Mouse (Mus musculus): ENCODE results near the gene Slc22a23. TPM values are rescaled to one million over a fixed set of nuclear protein-coding genes. Genes with fewer than 3 reads are reported as not detected.

Slc22a23 gene
- polyA plus RNA-seq, 1 experiment from 2014 or later, result 70.6 TPM

GRCm38 (mm10) chr13:34255297-34255696 is 89.7 kb downstream of the Slc22a23 start:
- ATAC-seq (no peak), DNase-seq (ENCODE audit: low read depth, low spot score) (no peak)
- in situ Hi-C loops (cut with MboI; ENCODE audit: low pct_unique_long_range_greater_than_20kb), result no loop called here
- ChIA-PET POLR2A (no interaction called here), CTCF (no interaction called here)
- TF ChIP-seq CTCF (IDR thresholded peaks at IDR 0.05), result no peak
- H3K27me3 ChIP-seq, result no peaks in the 10 kb centered on the region

GRCm38 (mm10) chr13:34254691-34255090 is 90.3 kb downstream of the Slc22a23 start:
- no peak for ATAC-seq
- TF ChIP-seq CTCF (IDR thresholded peaks at IDR 0.05), result no peak
- ChIA-PET CTCF (no interaction called here), POLR2A (no interaction called here)
- DNase-seq (ENCODE audit: low read depth, low spot score), result no peak
- in situ Hi-C loops (cut with MboI; ENCODE audit: low pct_unique_long_range_greater_than_20kb), result no loop called here
- no peaks in the 10 kb centered on the region for H3K27me3 ChIP-seq

- POLR2A ChIA-PET, result no interaction called here
- in situ Hi-C loops (cut with MboI; ENCODE audit: low pct_unique_long_range_greater_than_20kb), result no loop called here
- no peak for ATAC-seq
These were observed 91.2 kb downstream of the Slc22a23 start for GRCm38 (mm10) chr13:34253736-34254135.

GRCm38 (mm10) chr13:34248941-34249920 is 95.8 kb downstream of the Slc22a23 start:
- in situ Hi-C loops (cut with MboI; ENCODE audit: low pct_unique_long_range_greater_than_20kb), result no loop called here
- ATAC-seq, result no peak
- ChIA-PET CTCF (no interaction called here), POLR2A (no interaction called here)
- DNase-seq (ENCODE audit: low read depth, low spot score), result no peak
- no peaks in the 10 kb centered on the region for H3K27me3 ChIP-seq
- TF ChIP-seq CTCF (IDR thresholded peaks at IDR 0.05), result no peak

More at GRCm38 (mm10) chr13:34253736-34254135, 91.2 kb downstream of the Slc22a23 start:
- no peak for TF ChIP-seq CTCF (IDR thresholded peaks at IDR 0.05)
- CTCF ChIA-PET, result no interaction called here
- H3K27me3 ChIP-seq, result no peaks in the 10 kb centered on the region
- DNase-seq (ENCODE audit: low read depth, low spot score), result no peak

- DNase-seq (ENCODE audit: low read depth, low spot score), result no peak
- POLR2A ChIA-PET, result no interaction called here
- no peak for ATAC-seq
- in situ Hi-C loops (cut with MboI; ENCODE audit: low pct_unique_long_range_greater_than_20kb), result no loop called here
- no peak for TF ChIP-seq CTCF (IDR thresholded peaks at IDR 0.05)
- CTCF ChIA-PET, result no interaction called here
- H3K27me3 ChIP-seq, result no peaks in the 10 kb centered on the region
These were observed 96.9 kb downstream of the Slc22a23 start for GRCm38 (mm10) chr13:34248107-34248506.

- no peak for TF ChIP-seq CTCF (IDR thresholded peaks at IDR 0.05)
- CTCF ChIA-PET, result no interaction called here
- in situ Hi-C loops (cut with MboI; ENCODE audit: low pct_unique_long_range_greater_than_20kb), result no loop called here
- ATAC-seq, result no peak
- POLR2A ChIA-PET, result no interaction called here
- no peaks in the 10 kb centered on the region for H3K27me3 ChIP-seq
- no peak for DNase-seq (ENCODE audit: low read depth, low spot score)
These were observed 98.2 kb downstream of the Slc22a23 start for GRCm38 (mm10) chr13:34246821-34247220.

GRCm38 (mm10) chr13:34245216-34245615 is 99.8 kb downstream of the Slc22a23 start:
- ATAC-seq, result no peak
- in situ Hi-C loops (cut with MboI; ENCODE audit: low pct_unique_long_range_greater_than_20kb), result no loop called here
- POLR2A ChIA-PET, result no interaction called here

GRCm38 (mm10) chr13:34244186-34244585 is 100.8 kb downstream of the Slc22a23 start:
- no peaks in the 10 kb centered on the region for H3K27me3 ChIP-seq
- TF ChIP-seq CTCF (IDR thresholded peaks at IDR 0.05), result no peak
- in situ Hi-C loops (cut with MboI; ENCODE audit: low pct_unique_long_range_greater_than_20kb), result no loop called here
- DNase-seq (ENCODE audit: low read depth, low spot score), result no peak
- POLR2A ChIA-PET, result no interaction called here
- CTCF ChIA-PET, result interaction anchor here (1.2 kb wide), 1 partner anchor 20 kb away, joined by 3 read pairs; no protein-coding TSS in a partner anchor
- ATAC-seq, result no peak

More at GRCm38 (mm10) chr13:34245216-34245615, 99.8 kb downstream of the Slc22a23 start:
- CTCF ChIA-PET, result interaction anchor here (1.2 kb wide), 1 partner anchor 21 kb away, joined by 3 read pairs; no protein-coding TSS in a partner anchor
- TF ChIP-seq CTCF (IDR thresholded peaks at IDR 0.05), result no peak
- H3K27me3 ChIP-seq, result no peaks in the 10 kb centered on the region
- no peak for DNase-seq (ENCODE audit: low read depth, low spot score)

GRCm38 (mm10) chr13:34242211-34242610 is 102.8 kb downstream of the Slc22a23 start:
- ChIA-PET CTCF (interaction anchor here (1.5 to 1.6 kb wide), 2 partner anchors 15 to 22 kb away, joined by 4 read pairs; no protein-coding TSS in a partner anchor), POLR2A (no interaction called here)
- DNase-seq (ENCODE audit: low read depth, low spot score) (no peak), ATAC-seq (no peak)
- no peaks in the 10 kb centered on the region for H3K27me3 ChIP-seq
- no peak for TF ChIP-seq CTCF (IDR thresholded peaks at IDR 0.05)
- in situ Hi-C loops (cut with MboI; ENCODE audit: low pct_unique_long_range_greater_than_20kb), result no loop called here

- no peak for ATAC-seq
- TF ChIP-seq CTCF (IDR thresholded peaks at IDR 0.05), result no peak
- ChIA-PET POLR2A (interaction anchor here (0.6 to 1.1 kb wide), 3 partner anchors 12 to 133 kb away, joined by 3 to 7 read pairs (median 3); no protein-coding TSS in a partner anchor), CTCF (interaction anchor here (1.2 kb wide), 1 partner anchor 129 kb away, joined by 3 read pairs; no protein-coding TSS in a partner anchor)
- H3K27me3 ChIP-seq, result no peaks in the 10 kb centered on the region
- in situ Hi-C loops (cut with MboI; ENCODE audit: low pct_unique_long_range_greater_than_20kb), result no loop called here
- DNase-seq (ENCODE audit: low read depth, low spot score), result no peak
These were observed 104.9 kb downstream of the Slc22a23 start for GRCm38 (mm10) chr13:34240087-34240428.
